Mouse (Mus musculus) subcutaneous adipose tissue, adult 2 months (tissue): ENCODE data around the gene U90926. TPM values are rescaled to one million over a fixed set of nuclear protein-coding genes. Genes with fewer than 3 reads are reported as not detected.

ENCODE experiments used
- polyA plus RNA-seq: library from polyadenylated mRNA; depleted of rRNA; stranded (reverse); fragments of >200 nt; gene quantifications from 2 replicates; pipeline ENCODE4 v1.2.3, GENCODE M21; 2012; ENCODE audit warnings: low replicate concordance; rRNA removed

Gene U90926
- not detected in 2 replicates for polyA plus RNA-seq

DNA sequence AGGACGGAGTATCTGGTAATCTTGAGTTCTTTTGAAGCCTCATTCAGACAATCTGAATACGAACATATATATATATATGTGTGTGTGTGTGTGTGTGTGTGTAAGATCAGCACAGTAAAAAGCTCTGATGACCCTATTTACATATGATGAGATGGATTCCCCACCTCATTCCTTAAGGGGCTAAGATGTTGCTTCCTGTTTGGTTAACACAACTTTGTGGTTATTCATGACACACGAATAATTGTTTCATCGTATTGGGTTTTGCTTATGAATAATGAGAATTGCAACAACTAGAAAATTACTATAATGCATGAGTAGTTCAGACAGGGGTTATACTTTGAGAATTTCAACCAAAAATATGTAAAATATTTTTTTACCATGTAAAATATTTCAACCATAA is at the start of gene U90926:
TSS of gene U90926 (minus strand) at position 101 of the 400 bp plus-strand sequence.

DNA sequence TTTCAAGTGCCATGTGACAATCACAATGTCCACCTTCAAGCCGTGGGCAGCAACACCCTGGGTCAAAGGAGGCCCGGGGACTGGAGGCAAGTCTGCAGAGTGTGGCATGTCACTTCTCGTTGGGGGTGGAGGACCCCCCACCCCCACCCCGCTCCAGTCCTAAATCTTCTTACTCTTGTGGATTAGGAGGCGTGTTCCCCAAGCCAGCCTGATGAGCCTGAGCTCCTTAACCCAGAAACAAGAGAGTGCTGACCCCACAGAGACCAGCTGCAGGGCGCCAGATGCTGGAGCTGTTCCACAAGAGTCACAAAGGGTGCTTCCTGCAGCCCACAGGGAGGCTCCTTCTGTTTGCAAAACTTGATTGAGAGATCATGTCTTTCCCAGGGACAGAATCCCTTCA is 41.0 kb upstream of the U90926 start, which contains the start of gene Ppef2:
TSS of gene Ppef2 (minus strand) at position 61 of the 400 bp plus-strand sequence.

Other genes starting within 250 kb of the U90926 start
- gene Odaph, start 227.9 kb downstream of the U90926 start, polyA plus RNA-seq = not detected in 2 replicates
- gene Cdkl2, start 171.5 kb downstream of the U90926 start, polyA plus RNA-seq = 2.2 and 3.9 TPM in 2 replicates
- 29.8 and 37.2 TPM in 2 replicates for gene G3bp2, start 131.7 kb downstream of the U90926 start, polyA plus RNA-seq
- gene Uso1, start 77.5 kb downstream of the U90926 start, polyA plus RNA-seq = 37.3 and 39.9 TPM in 2 replicates
- gene Ppef2, start 40.9 kb upstream of the U90926 start, polyA plus RNA-seq = 1.3 TPM in 2 replicates
- gene Naaa, start 62.8 kb upstream of the U90926 start, polyA plus RNA-seq = 83.2 and 135 TPM in 2 replicates
- gene Sdad1, start 95.1 kb upstream of the U90926 start, polyA plus RNA-seq = 6.8 and 20.1 TPM in 2 replicates
- gene Cxcl9, start 112.7 kb upstream of the U90926 start, polyA plus RNA-seq = 53.5 and 114 TPM in 2 replicates
- 70.1 and 260 TPM in 2 replicates for gene Art3, start 116.4 kb upstream of the U90926 start, polyA plus RNA-seq
- 7.9 and 14.3 TPM in 2 replicates for gene Cxcl10, start 133.5 kb upstream of the U90926 start, polyA plus RNA-seq
- gene Nup54, start 219.8 kb upstream of the U90926 start, polyA plus RNA-seq = 21.8 and 36.5 TPM in 2 replicates